Mouse (Mus musculus) neutrophil, adult 59 days (primary cell): ENCODE measurements around the gene Luc7l2. TPM values are rescaled to one million over a fixed set of nuclear protein-coding genes. Genes with fewer than 3 reads are reported as not detected.

ENCODE experiments used
- total RNA-seq, 2 experiments: library from RNA; stranded (reverse); gene quantifications; 1 replicate in 1 of 2; 2 replicates in 1 of 2; pipeline ENCODE4 v1.2.4; 2023

Luc7l2 gene
- 100 to 1,000 TPM; 272 to 278 TPM for total RNA-seq

GRCm38 (mm10) chr6:38551062-38551988 lies at the start of gene Luc7l2:
TSS of gene Luc7l2 (plus strand) at chr6:38551334.

GRCm38 (mm10) chr6:38533428-38534405 lies 17.4 kb upstream of the Luc7l2 start, which contains the start of gene Fmc1:
TSS of gene Fmc1 (plus strand) at chr6:38533502.

GRCm38 (mm10) chr6:38636852-38637618 lies 85.9 kb downstream of the Luc7l2 start, which contains the start of gene Klrg2:
TSS of gene Klrg2 (minus strand) at chr6:38637242.

Other genes with a start within 250 kb of the Luc7l2 start
- gene Zc3hav1, start 196.7 kb upstream of the Luc7l2 start, total RNA-seq: 10 to 100 TPM; 93.8 to 99.5 TPM
- gene Ttc26, start 169.9 kb upstream of the Luc7l2 start, total RNA-seq: under 1 TPM in 1 of 2 experiments, not detected in 1; 0.42 TPM
- gene Ubn2, start 117.4 kb upstream of the Luc7l2 start, total RNA-seq: 10 to 100 TPM; 22.3 to 24.6 TPM
- gene Fmc1, start 17.8 kb upstream of the Luc7l2 start, total RNA-seq: 10 to 100 TPM; 17.1 to 19.3 TPM
- not detected for gene Klrg2, start 85.9 kb downstream of the Luc7l2 start, total RNA-seq
- gene Clec2l, start 111.7 kb downstream of the Luc7l2 start, total RNA-seq: not detected